Mouse (Mus musculus) intestine, embryonic 15.5 days (tissue): ENCODE measurements at regions not wholly inside any gene's neighbourhood (a gene's known extent, or its start where the extent isn't known, plus 50 kb on each side); places are given as distances from the start of the nearest gene placed in this dataset.

ENCODE experiments used
- ATAC-seq: fragments of 200-750 bp; cut with Nextera tagmentation; 2 replicates; pipeline ENCODE4 v1.8.0; 2017; ENCODE audit warnings: moderate TSS enrichment, moderate library complexity
- H3K27ac ChIP-seq: fragments of 300-500 bp; sonication (generic); 2 replicates; pipeline ENCODE4 v1.5.1; 2015; ENCODE audit warnings: mild to moderate bottlenecking, inconsistent platforms
- H3K27me3 ChIP-seq: fragments of 300-500 bp; sonication (generic); replicated peaks from 2 replicates; pipeline ENCODE4 v1.6.1; 2015; ENCODE audit warnings: inconsistent platforms
- H3K36me3 ChIP-seq: fragments of 300-500 bp; sonication (generic); 2 replicates; pipeline ENCODE4 v1.6.1; 2015; ENCODE audit warnings: inconsistent platforms
- H3K4me1 ChIP-seq: fragments of 300-500 bp; sonication (generic); replicated peaks from 2 replicates; pipeline ENCODE4 v1.6.1; 2015; ENCODE audit warnings: inconsistent platforms
- H3K4me2 ChIP-seq: fragments of 300-500 bp; sonication (generic); replicated peaks from 2 replicates; pipeline ENCODE4 v1.6.1; 2015; ENCODE audit warnings: mild to moderate bottlenecking, inconsistent platforms
- H3K4me3 ChIP-seq: fragments of 300-500 bp; sonication (generic); replicated peaks from 2 replicates; pipeline ENCODE4 v1.5.1; 2015; ENCODE audit warnings: inconsistent platforms
- H3K9ac ChIP-seq: fragments of 300-500 bp; sonication (generic); 2 replicates; pipeline ENCODE4 v1.6.1; 2015; ENCODE audit warnings: inconsistent platforms
- H3K9me3 ChIP-seq: fragments of 300-500 bp; sonication (generic); 2 replicates; pipeline ENCODE4 v1.6.1; 2016; ENCODE audit warnings: inconsistent platforms
- WGBS: fragments of 180-500 bp; shearing (Covaris S2); methylation state at CpG from one replicate; pipeline ENCODE4 v1.1.7; 2015; 5-methylcytosine and 5-hydroxymethylcytosine counted together

DNA sequence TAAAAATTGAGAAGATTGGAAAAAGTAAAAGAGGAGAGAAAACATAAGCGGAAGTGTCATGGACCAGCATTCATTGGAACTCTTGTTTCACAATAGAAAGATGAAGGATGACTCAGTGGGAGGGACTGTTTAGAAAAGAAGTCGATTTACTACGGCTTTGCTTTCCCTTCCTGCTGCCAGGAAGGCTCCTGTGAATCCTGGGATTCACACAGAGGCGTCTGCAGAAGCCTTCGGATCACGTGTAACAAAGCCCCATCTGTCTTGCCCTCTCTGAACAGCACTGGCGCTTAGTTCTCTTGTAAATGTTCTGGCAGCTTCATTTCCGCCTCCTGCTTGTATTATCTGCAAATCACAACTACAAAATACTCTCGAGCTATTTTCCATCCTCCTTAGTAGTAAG, 94.0 kb downstream of the Cct8l1 start:
- 19% methylated on average over 9 of the region's 9 CpGs for WGBS
- H3K27me3 ChIP-seq: no peaks in the 10 kb centered on the region
- ATAC-seq: no peak

DNA sequence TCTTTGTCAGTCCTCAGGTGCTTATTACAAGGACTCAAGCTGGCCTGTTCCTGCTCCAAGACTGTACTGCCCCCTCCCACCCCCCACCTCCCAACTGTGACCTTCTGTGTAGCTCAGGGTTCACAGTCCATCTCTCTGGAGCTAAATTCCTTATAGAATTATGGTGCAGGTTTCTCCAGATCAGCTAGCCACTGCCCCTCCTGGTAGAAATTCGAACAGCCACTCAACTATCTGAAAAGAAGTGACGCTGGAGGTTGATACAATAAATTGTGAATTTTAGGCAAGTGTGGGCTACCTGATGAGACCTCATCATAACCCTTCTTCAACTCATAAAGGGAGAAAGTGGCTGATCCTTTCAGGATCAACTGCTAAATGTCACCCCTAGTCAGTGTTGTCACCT, 86.3 kb downstream of the Cct8l1 start:
- Histone ChIP-seq H3K9ac (no peak overlapping the region), H3K4me1 (no peaks in the 10 kb centered on the region), H3K27me3 (no peaks in the 10 kb centered on the region), H3K4me3 (no peak overlapping the region), H3K36me3 (no peaks in the 10 kb centered on the region), H3K9me3 (no peaks in the 10 kb centered on the region), H3K4me2 (no peak overlapping the region), H3K27ac (no peak overlapping the region)
- 67% methylated on average over 2 of the region's 2 CpGs for WGBS
- no peak for ATAC-seq

More for the DNA sequence above, 94.0 kb downstream of the Cct8l1 start:
- no peak overlapping the region for H3K4me3 ChIP-seq
- H3K36me3 ChIP-seq: no peaks in the 10 kb centered on the region
- no peaks in the 10 kb centered on the region for H3K9me3 ChIP-seq
- H3K4me1 ChIP-seq: peaks cover 4% of the 10 kb centered on the region; the same call in 1 of the 2 replicates
- no peak overlapping the region for H3K27ac ChIP-seq
- no peak overlapping the region for H3K4me2 ChIP-seq
- no peak overlapping the region for H3K9ac ChIP-seq

- H3K27me3 ChIP-seq: no peaks in the 10 kb centered on the region
- no peak overlapping the region for H3K9ac ChIP-seq
- no peaks in the 10 kb centered on the region for H3K36me3 ChIP-seq
- H3K4me2 ChIP-seq: no peak overlapping the region
- no peaks in the 10 kb centered on the region for H3K9me3 ChIP-seq
- no peak for ATAC-seq
- H3K4me1 ChIP-seq: no peaks in the 10 kb centered on the region
- H3K27ac ChIP-seq: no peak overlapping the region
- no peak overlapping the region for H3K4me3 ChIP-seq
- 81% methylated on average over 1 of the region's 1 CpGs for WGBS
Measured at GRCm38 (mm10) chr5:25599363-25599762, 83.5 kb downstream of the Cct8l1 start.

DNA sequence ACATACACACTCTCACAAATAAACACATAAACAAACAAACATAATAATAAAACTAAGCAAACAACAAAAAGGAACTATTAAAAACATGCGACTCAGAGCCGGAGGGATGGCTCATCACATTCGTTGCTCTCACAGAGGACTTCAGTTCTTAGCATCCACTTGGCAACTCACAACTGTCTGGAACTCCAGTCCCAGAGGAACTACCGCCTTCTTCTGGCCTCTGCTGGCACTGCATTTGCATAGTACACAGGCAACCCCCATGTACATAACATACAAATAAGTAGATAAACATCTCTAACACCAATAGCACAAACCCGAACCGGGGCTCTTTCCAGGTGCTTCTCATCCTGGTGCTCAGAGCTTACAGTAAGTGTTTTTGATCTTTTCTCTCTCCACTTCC, 81.9 kb downstream of the Cct8l1 start:
- Histone ChIP-seq H3K36me3 (no peaks in the 10 kb centered on the region), H3K4me2 (no peak overlapping the region), H3K4me1 (no peaks in the 10 kb centered on the region), H3K9ac (no peak overlapping the region), H3K9me3 (no peaks in the 10 kb centered on the region), H3K4me3 (no peak overlapping the region), H3K27me3 (no peaks in the 10 kb centered on the region), H3K27ac (no peak overlapping the region)
- 90% methylated on average over 6 of the region's 6 CpGs for WGBS
- no peak for ATAC-seq

GRCm38 (mm10) chr5:25591709-25592108, 75.8 kb downstream of the Cct8l1 start:
- no peak for ATAC-seq

More at GRCm38 (mm10) chr5:25591709-25592108, 75.8 kb downstream of the Cct8l1 start:
- Histone ChIP-seq H3K27me3 (no peaks in the 10 kb centered on the region), H3K9me3 (no peaks in the 10 kb centered on the region), H3K4me3 (no peak overlapping the region), H3K9ac (no peak overlapping the region), H3K27ac (no peak overlapping the region), H3K4me1 (no peaks in the 10 kb centered on the region), H3K4me2 (no peak overlapping the region), H3K36me3 (no peaks in the 10 kb centered on the region)
